Mouse (Mus musculus) retina, postnatal 7 days (tissue): ENCODE results near the gene Zfp287.
A peak's percentile ranks its signal among the peaks of the same experiment; 100 is the strongest.
"Not testable (repeated sequence)": the region's sequence is repeated elsewhere in the genome, so short reads cannot be mapped to it uniquely, and the experiment has no call there.

ENCODE experiments used
- DNase-seq: peaks from one replicate; pipeline ENCODE4 v3.0.0-alpha.2; 2012; ENCODE audit warnings: low read depth, low spot score

The Zfp287 gene

GRCm38 (mm10) chr11:62731311-62732021 lies at the start of gene Zfp287:
TSS of gene Zfp287 (minus strand) at chr11:62731905.
- DNase-seq, result peak; percentile 84

- no peak for DNase-seq
These were observed 44.8 kb upstream of the Zfp287 start for GRCm38 (mm10) chr11:62776510-62776909.

- no peak for DNase-seq
These were observed 29.2 kb upstream of the Zfp287 start for GRCm38 (mm10) chr11:62760755-62761457.

- DNase-seq, result no peak
These were observed 26.8 kb upstream of the Zfp287 start for GRCm38 (mm10) chr11:62758491-62758890.

- DNase-seq, result no peak
These were observed 26.2 kb upstream of the Zfp287 start for GRCm38 (mm10) chr11:62757906-62758305.

- DNase-seq, result no peak
These were observed 25.4 kb upstream of the Zfp287 start for GRCm38 (mm10) chr11:62757143-62757507.

- peak; percentile 92 for DNase-seq
These were observed 24.9 kb upstream of the Zfp287 start for GRCm38 (mm10) chr11:62756456-62757142.

- no peak for DNase-seq
These were observed 21.1 kb upstream of the Zfp287 start, which contains the start of gene Gm10428 for GRCm38 (mm10) chr11:62752780-62753179. TSS of gene Gm10428 (plus strand) at chr11:62753100.

GRCm38 (mm10) chr11:62752191-62752590 lies 20.5 kb upstream of the Zfp287 start:
- DNase-seq, result no peak

GRCm38 (mm10) chr11:62749445-62749844 lies 17.7 kb upstream of the Zfp287 start:
- not testable (repeated sequence) for DNase-seq

- no peak for DNase-seq
These were observed 16.4 kb upstream of the Zfp287 start for GRCm38 (mm10) chr11:62748062-62748461.

GRCm38 (mm10) chr11:62747227-62747626 lies 15.5 kb upstream of the Zfp287 start:
- DNase-seq, result no peak

- peak; percentile 41 for DNase-seq
These were observed 14.4 kb upstream of the Zfp287 start for GRCm38 (mm10) chr11:62746001-62746533.

- DNase-seq, result peak; percentile 56
These were observed 12.4 kb upstream of the Zfp287 start for GRCm38 (mm10) chr11:62744103-62744502.

GRCm38 (mm10) chr11:62742261-62742957 lies 10.7 kb upstream of the Zfp287 start:
- DNase-seq, result no peak

- no peak for DNase-seq
These were observed 9.5 kb upstream of the Zfp287 start for GRCm38 (mm10) chr11:62741186-62741585.

GRCm38 (mm10) chr11:62732665-62733064 lies 960 bp upstream of the Zfp287 start:
- DNase-seq, result no peak

GRCm38 (mm10) chr11:62732022-62732387 lies 300 bp upstream of the Zfp287 start:
- DNase-seq, result no peak

- no peak for DNase-seq
These were observed 3.4 kb downstream of the Zfp287 start for GRCm38 (mm10) chr11:62728276-62728675.

- no peak for DNase-seq
These were observed 21.0 kb downstream of the Zfp287 start for GRCm38 (mm10) chr11:62710657-62711056.

- DNase-seq, result no peak
These were observed 23.5 kb downstream of the Zfp287 start for GRCm38 (mm10) chr11:62708252-62708651.

- no peak for DNase-seq
These were observed 25.6 kb downstream of the Zfp287 start for GRCm38 (mm10) chr11:62706141-62706540.
